Mouse (Mus musculus) forebrain, embryonic 16.5 days (tissue): Measurements from ENCODE around the gene Usp49. TPM values are rescaled to one million over a fixed set of nuclear protein-coding genes. Genes with fewer than 3 reads are reported as not detected.

Experiments
- ATAC-seq: fragments of 200-750 bp; cut with Nextera tagmentation; 2 replicates; pipeline ENCODE4 v1.8.0; 2017; ENCODE audit warnings: mild to moderate bottlenecking, moderate library complexity
- H3K27ac ChIP-seq: fragments of 300-500 bp; sonication (generic); 2 replicates; pipeline ENCODE4 v1.5.1; 2014; ENCODE audit warnings: low read length, control low read depth
- H3K27me3 ChIP-seq: fragments of 300-500 bp; sonication (generic); replicated peaks from 2 replicates; pipeline ENCODE4 v1.6.1; 2014; ENCODE audit warnings: low read length; ENCODE audit not compliant: control insufficient read depth, insufficient read depth
- H3K36me3 ChIP-seq: fragments of 300-500 bp; sonication (generic); 2 replicates; pipeline ENCODE4 v1.6.1; 2014; ENCODE audit not compliant: control insufficient read depth, insufficient read depth
- H3K4me1 ChIP-seq: fragments of 300-500 bp; sonication (generic); replicated peaks from 2 replicates; pipeline ENCODE4 v1.6.1; 2014; ENCODE audit warnings: low read length; ENCODE audit not compliant: control insufficient read depth, insufficient read depth
- H3K4me2 ChIP-seq: fragments of 300-500 bp; sonication (generic); 2 replicates; pipeline ENCODE4 v1.6.1; 2014; ENCODE audit warnings: mild to moderate bottlenecking, low read length, control low read depth
- H3K4me3 ChIP-seq: fragments of 300-500 bp; sonication (generic); replicated peaks from 2 replicates; pipeline ENCODE4 v1.5.1; 2014; ENCODE audit warnings: mild to moderate bottlenecking, low read length, control low read depth
- H3K9ac ChIP-seq: fragments of 300-500 bp; sonication (generic); replicated peaks from 2 replicates; pipeline ENCODE4 v1.6.1; 2014; ENCODE audit warnings: low read depth, low read length, control low read depth
- H3K9me3 ChIP-seq: fragments of 300-500 bp; sonication (generic); 2 replicates; pipeline ENCODE4 v1.6.1; 2016; ENCODE audit warnings: low read length; ENCODE audit not compliant: control insufficient read depth
- WGBS: fragments of 180-500 bp; shearing (Covaris S2); extraction: QIAGEN DNeasy Blood & Tissue Kit; methylation state at CpG from one replicate; pipeline ENCODE4 v1.1.7; 2014; 5-methylcytosine and 5-hydroxymethylcytosine counted together
- polyA plus RNA-seq: library from polyadenylated mRNA; unstranded; fragments of >200 nt; fragmentation: Nextera tagmentation; extraction: Ambion mirVana; gene quantifications from 2 replicates; pipeline ENCODE4 v1.2.1, GENCODE M21; 2015

Usp49 gene
- polyA plus RNA-seq, 1 experiment from 2014 or later, result 9.1 TPM

- H3K36me3 ChIP-seq, result peaks cover 20% of the 10 kb centered on the region
- H3K4me1 ChIP-seq, result peaks cover 9% of the 10 kb centered on the region
- ATAC-seq, result no peak
- H3K4me2 ChIP-seq, result no peak overlapping the region
- H3K4me3 ChIP-seq, result no peak overlapping the region
- H3K27me3 ChIP-seq, result no peaks in the 10 kb centered on the region
- WGBS, result 88% methylated on average over 4 of the region's 4 CpGs
- no peak overlapping the region for H3K9ac ChIP-seq
- no peak overlapping the region for H3K27ac ChIP-seq
- H3K9me3 ChIP-seq, result no peaks in the 10 kb centered on the region
Observed at GRCm38 (mm10) chr17:47682836-47683235, 52.3 kb downstream of the Usp49 start.

DNA sequence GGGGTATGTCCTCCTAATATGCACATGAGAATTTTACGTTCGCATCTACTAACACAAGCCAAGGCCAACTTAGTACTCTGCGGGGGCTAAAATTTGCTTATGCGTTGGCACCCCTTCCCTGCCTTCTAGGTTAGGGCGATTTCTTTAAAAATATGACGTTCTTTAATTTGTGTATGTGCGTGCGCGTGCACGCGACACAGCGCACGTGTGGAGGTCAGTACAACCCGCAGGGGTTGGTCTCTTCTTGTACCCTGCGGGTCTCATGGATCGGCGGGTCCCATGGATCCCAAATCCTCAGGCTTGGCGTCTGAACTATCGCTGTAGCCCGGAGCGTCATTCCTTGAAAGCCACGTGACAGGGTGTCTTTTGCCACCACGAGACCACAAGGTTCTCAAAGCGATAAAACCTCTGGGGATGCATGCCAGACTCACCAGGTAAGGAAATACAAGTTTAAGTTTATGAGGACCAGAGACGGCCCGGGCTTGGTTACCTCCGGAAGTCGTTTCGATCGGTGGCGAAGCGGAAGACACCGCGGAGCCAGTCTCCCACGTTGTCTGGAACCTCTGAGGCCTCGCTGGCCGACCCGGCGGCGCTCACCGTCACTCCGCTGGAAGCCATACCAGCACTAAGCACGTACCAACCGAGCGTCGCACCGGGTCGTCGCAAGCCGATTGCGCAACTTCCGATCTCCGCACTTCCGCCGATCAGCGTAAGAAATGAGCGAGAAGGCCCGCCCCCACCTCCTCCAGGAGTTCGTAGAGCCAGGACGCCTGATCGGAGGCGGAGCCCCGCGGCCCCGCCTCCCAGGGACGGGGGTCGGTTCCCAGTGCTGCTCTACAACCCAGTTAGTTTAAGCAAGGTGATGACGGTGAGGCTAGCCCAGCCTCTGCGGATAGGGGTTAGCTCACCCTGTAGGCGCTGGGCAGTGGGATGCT, 57.2 kb downstream of the Usp49 start:
- H3K4me2 ChIP-seq, result peak overlapping the region; percentile 99
- peak; percentile 92 for ATAC-seq
- peaks cover 15% of the 10 kb centered on the region for H3K4me1 ChIP-seq
- H3K27me3 ChIP-seq, result no peaks in the 10 kb centered on the region
- WGBS, result under 1% methylated on average over 70 of the region's 70 CpGs
- H3K36me3 ChIP-seq, result peaks cover 3% of the 10 kb centered on the region; the same call in 1 of the 2 replicates
- no peaks in the 10 kb centered on the region for H3K9me3 ChIP-seq
- H3K27ac ChIP-seq, result peak overlapping the region; percentile 79
- H3K4me3 ChIP-seq, result peak overlapping the region; percentile 82
- H3K9ac ChIP-seq, result peak overlapping the region; percentile 92

DNA sequence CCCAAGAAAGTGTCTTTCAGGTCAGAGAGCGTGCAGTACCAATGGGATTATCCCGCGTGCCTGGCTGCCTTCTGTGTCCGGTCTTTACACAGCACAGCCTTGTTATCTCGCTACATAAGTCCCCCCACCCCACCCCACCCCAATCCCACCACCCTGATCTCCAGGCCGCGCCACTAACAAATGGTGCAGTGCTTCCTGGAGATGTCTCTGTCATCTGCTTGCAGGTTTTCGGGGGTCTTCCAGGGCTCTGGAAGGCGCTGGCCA, 57.8 kb downstream of the Usp49 start, which contains the start of gene Tomm6:
TSS of gene Tomm6 (minus strand) at position 43 of the 264 bp plus-strand sequence.
- H3K9me3 ChIP-seq, result no peaks in the 10 kb centered on the region
- H3K27ac ChIP-seq, result peak within 1 kb of the TSS; percentile 79
- peak within 1 kb of the TSS; percentile 92 for H3K9ac ChIP-seq
- ATAC-seq, result no peak
- WGBS, result 0% methylated on average over 9 of the region's 9 CpGs
- peak within 1 kb of the TSS; percentile 99 for H3K4me2 ChIP-seq
- peaks cover 15% of the 10 kb centered on the region for H3K4me1 ChIP-seq
- H3K27me3 ChIP-seq, result 0 out of 2 replicates have a peak, but pooled peaks cover under 1% of the 10 kb centered on the region
- peak within 1 kb of the TSS; percentile 82 for H3K4me3 ChIP-seq
- H3K36me3 ChIP-seq, result 0 out of 2 replicates have a peak, but pooled peaks cover 3% of the 10 kb centered on the region

DNA sequence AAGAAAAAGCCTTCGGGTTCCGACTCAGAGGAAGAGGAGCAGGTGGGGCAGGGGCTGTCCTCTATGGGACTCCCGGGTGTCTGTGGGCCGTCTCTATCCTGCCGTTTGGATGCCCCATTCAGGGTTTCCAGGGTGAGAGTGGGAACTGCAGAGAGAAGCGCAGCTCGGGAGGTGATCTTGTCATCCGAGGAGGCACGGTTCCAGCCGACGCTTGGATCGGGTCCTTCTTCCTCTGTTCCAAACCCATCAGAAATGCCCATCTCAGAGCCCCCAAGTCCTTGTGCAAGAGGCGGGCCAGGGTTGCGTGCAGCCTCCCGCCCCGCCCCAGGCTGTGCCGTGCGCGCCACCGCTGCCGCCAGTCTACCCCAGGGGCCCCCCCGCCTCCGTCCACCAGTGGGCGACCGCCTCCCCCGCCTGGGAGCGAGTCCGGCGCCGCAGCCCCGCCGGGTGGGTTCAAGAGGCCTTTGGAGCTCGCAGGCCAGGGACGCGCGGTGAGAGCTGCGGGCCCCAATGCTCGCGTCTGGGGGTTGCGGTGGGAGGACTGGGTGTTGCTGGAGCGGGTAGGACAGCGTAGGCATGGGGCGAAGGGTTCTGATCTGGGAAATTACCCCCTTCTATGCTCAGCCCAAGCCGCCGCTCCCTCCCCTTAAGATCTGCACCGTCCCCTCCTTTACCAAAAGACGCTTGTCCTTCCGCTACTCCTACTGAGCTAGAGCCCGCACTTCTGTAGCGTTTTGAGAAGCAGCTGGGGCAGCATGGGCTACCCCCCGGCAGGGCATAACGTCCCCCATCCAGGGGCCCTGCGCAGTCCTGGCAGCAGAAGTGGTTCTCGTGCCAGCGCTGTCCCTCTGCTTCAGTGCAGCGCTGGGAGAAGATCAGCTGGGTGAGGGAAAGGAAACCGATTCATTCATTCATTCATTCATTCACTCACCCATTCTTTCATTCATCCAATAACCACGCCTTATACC, 58.4 kb downstream of the Usp49 start, which contains the start of gene Frs3:
TSS of gene Frs3 (plus strand) at position 423 of the 968 bp plus-strand sequence.
- Histone ChIP-seq H3K9me3 (no peaks in the 10 kb centered on the region), H3K27me3 (peaks cover 3% of the 10 kb centered on the region; the same call in 1 of the 2 replicates), H3K4me2 (peak within 1 kb of the TSS; percentile 99), H3K9ac (peak within 1 kb of the TSS; percentile 92), H3K27ac (peak within 1 kb of the TSS; percentile 79), H3K4me1 (peaks cover 15% of the 10 kb centered on the region), H3K36me3 (0 out of 2 replicates have a peak, but pooled peaks cover 3% of the 10 kb centered on the region), H3K4me3 (peak within 1 kb of the TSS; percentile 82)
- ATAC-seq, result peak; percentile 67
- WGBS, result under 1% methylated on average over 50 of the region's 58 CpGs

DNA sequence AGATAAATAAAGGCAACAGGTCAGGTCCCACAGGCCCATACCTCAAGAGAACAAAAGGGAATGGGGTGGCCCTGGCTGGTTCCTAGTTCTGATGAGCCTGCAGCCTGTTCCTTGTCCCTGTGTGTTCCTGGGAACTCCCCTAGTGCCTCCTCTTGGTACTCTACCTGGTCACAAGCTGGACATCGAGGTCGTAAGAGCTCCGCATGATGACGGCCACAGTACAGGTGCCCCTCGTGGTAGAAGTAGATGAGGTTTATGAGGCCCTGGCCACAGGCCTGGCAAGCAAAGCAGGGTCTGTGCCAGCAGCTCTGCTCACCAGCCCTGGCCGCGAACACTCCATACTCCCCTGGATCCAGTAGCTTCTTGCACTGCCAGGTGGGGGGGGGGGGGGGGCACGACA, 59.4 kb downstream of the Usp49 start:
- WGBS, result 79% methylated on average over 8 of the region's 8 CpGs
- ATAC-seq, result no peak
- Histone ChIP-seq H3K27ac (no peak overlapping the region), H3K4me2 (peak overlapping the region; percentile 83; the same call in 1 of the 2 replicates), H3K9ac (no peak overlapping the region), H3K4me3 (peak overlapping the region; percentile 82; the same call in 1 of the 2 replicates), H3K4me1 (peaks cover 20% of the 10 kb centered on the region), H3K36me3 (no peaks in the 10 kb centered on the region), H3K9me3 (no peaks in the 10 kb centered on the region), H3K27me3 (peaks cover 3% of the 10 kb centered on the region; the same call in 1 of the 2 replicates)

- H3K27ac ChIP-seq, result no peak overlapping the region
- H3K9ac ChIP-seq, result no peak overlapping the region
- no peaks in the 10 kb centered on the region for H3K9me3 ChIP-seq
- H3K4me3 ChIP-seq, result no peak overlapping the region
- no peak overlapping the region for H3K4me2 ChIP-seq
- WGBS, result 87% methylated on average over 3 of the region's 3 CpGs
- H3K36me3 ChIP-seq, result no peaks in the 10 kb centered on the region
- H3K27me3 ChIP-seq, result peaks cover 3% of the 10 kb centered on the region; the same call in 1 of the 2 replicates
- H3K4me1 ChIP-seq, result peaks cover 23% of the 10 kb centered on the region
- no peak for ATAC-seq
Observed at GRCm38 (mm10) chr17:47691650-47692049, 61.2 kb downstream of the Usp49 start.

DNA sequence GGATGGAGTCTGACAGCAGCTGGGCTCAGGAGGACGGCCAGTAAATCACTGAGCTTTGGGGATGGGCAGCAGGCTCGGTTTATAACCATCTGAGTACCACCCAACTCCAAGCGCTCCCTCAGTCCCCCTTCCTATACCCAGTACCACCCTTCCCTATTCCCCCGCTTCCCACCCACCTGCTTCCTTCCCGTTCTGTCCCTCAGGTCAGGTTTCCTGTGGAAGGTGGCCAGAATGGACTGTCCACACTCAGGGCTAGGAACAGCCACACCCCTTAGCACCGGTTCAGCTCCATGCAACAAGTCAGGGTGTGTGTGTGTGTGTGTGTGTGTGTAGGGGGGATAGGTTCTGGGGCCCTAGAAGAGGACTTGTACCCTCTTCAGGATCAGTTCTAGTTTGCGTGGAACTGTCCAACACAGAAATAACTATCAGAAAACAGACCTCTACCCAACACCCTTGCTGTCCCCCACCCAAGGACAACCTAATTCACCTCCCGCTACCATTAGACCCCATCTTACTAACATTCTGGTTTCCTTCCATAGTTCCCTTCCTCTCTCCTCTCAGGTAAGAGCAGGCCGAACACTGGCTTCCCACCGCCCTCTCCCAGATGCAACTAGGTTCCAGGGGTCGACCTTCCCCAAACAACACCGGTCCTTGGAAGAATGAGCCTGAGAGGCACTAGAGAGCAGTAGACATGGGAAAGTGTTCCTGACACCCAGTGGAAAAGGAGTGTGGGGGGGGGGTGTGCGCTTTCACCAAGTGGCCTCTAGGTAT, 63.4 kb downstream of the Usp49 start:
- no peak for ATAC-seq
- Histone ChIP-seq H3K4me3 (peak overlapping the region; percentile 77), H3K9ac (peak overlapping the region; percentile 89), H3K4me2 (peak overlapping the region; percentile 81), H3K36me3 (no peaks in the 10 kb centered on the region), H3K9me3 (no peaks in the 10 kb centered on the region), H3K27me3 (peaks cover 3% of the 10 kb centered on the region; the same call in 1 of the 2 replicates), H3K27ac (peak overlapping the region; percentile 34; the same call in 1 of the 2 replicates), H3K4me1 (peaks cover 14% of the 10 kb centered on the region)
- 39% methylated on average over 13 of the region's 13 CpGs for WGBS

- Histone ChIP-seq H3K4me1 (peaks cover 14% of the 10 kb centered on the region), H3K27ac (peak within 1 kb of the TSS; percentile 40; the same call in 1 of the 2 replicates), H3K36me3 (no peaks in the 10 kb centered on the region), H3K9me3 (no peaks in the 10 kb centered on the region), H3K4me2 (peak within 1 kb of the TSS; percentile 81), H3K9ac (peak within 1 kb of the TSS; percentile 89), H3K4me3 (peak within 1 kb of the TSS; percentile 77), H3K27me3 (peaks cover 3% of the 10 kb centered on the region; the same call in 1 of the 2 replicates)
- no peak for ATAC-seq
- WGBS, result 0% methylated on average over 3 of the region's 3 CpGs
Observed at GRCm38 (mm10) chr17:47694442-47694502, 63.8 kb downstream of the Usp49 start, which contains the start of gene Gm21981. Gene Gm21981, minus strand, starts transcription at chr17:47694455.
